Mouse (Mus musculus): ENCODE measurements around the gene Ppox. TPM values are rescaled to one million over a fixed set of nuclear protein-coding genes. Genes with fewer than 3 reads are reported as not detected.

Gene Ppox
- total RNA-seq (2023), result 43.1 TPM

DNA sequence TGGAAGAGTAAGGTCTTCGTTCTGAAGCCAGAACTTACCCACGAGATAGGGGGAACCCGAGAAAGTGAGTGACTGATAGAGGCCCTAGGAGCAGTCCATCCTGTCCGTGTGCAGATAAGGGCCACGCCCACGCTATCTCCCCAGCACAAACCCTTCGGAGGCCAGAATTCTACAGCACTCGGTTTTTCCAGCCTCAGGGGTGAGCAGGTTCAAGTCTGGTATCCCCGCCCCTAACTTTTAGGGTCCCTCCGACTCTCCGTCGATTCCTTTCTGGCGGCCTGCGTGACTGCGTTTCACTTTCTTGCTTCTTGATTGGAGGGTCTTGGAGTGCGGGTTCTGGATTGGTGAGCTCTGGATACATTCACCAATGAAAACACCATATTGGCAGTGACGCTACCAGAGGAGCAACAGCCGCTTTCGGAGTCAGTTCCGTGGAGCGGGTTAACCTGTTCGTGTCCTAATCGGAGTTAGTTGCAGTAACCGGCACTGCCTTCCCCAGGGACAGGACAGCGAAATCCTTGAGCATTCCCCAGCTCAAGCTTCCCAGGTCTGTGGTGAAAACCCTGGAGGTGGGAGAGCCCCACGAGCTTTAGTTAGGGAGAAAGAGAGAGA is at the start of gene Ppox:
Gene Ppox, minus strand, starts transcription at position 271 of the 612 bp plus-strand sequence.

DNA sequence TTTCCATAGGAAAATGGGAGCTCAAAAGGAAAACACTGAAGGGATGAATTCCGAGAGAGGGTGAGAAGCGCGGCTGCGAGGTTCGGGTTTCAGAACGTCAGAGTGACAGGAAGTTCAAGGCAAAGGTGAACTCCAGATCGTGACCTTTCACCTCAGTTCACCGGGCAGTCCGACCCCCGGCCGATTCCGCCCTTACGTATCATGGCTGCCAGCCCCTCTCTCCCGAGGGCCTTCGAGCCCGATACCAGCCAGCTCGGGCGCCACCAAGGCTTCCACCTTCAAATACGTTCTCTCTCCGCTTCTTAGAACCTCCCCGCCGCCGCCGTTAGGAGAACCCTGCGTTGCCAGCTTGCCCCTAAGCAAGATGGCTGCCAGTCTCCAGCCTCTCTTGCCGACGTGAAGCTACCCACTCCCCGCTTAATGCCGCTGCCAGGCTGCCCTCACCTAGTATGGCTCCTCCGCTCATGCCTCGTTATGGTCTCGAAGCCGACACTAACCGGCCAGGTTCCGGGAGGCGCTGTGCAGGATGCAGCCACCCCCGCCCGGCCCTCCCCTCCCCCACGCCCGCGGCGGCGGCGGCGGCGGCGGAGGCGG is 48.0 kb upstream of the Ppox start, which contains the start of gene Dedd:
Gene Dedd, plus strand, starts transcription at position 307 of the 594 bp plus-strand sequence.

DNA sequence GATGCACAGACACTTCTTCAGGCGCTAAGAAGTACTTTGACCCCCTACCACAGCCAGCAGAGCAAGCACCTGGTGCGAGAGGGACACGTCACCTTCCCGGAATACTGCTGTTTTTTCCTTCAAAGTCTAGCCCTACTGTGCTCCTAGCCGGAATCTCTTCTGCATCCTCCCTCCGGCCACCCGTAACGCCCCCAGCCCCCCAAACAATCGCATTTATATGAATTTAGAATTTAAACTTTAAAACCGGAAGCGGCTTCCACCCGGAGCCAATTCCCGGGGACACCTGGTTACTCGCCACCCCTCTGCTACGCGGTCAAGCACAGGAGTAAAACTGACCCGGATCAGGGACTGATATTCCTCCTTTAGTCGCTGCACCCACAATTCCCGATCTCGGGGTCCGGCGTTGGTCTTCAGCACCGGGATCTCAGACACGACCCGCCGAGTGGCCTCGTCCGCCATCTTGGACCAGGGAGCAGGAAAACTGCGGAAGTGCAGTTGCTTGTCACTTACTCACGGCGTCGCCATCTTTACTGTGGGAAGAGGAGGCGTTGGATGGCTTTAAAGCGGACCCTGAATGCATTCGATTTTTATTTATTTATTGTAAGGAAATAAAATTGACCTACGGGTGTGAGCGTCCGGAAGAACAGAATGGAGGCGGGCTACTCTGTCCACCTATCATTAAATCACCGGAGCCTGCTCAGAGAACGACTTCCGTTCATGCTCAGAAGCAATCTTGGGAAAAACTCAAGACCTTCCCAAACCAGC is 13.5 kb upstream of the Ppox start, which contains the start of gene Ufc1:
Gene Ufc1, minus strand, starts transcription at position 727 of the 765 bp plus-strand sequence.

DNA sequence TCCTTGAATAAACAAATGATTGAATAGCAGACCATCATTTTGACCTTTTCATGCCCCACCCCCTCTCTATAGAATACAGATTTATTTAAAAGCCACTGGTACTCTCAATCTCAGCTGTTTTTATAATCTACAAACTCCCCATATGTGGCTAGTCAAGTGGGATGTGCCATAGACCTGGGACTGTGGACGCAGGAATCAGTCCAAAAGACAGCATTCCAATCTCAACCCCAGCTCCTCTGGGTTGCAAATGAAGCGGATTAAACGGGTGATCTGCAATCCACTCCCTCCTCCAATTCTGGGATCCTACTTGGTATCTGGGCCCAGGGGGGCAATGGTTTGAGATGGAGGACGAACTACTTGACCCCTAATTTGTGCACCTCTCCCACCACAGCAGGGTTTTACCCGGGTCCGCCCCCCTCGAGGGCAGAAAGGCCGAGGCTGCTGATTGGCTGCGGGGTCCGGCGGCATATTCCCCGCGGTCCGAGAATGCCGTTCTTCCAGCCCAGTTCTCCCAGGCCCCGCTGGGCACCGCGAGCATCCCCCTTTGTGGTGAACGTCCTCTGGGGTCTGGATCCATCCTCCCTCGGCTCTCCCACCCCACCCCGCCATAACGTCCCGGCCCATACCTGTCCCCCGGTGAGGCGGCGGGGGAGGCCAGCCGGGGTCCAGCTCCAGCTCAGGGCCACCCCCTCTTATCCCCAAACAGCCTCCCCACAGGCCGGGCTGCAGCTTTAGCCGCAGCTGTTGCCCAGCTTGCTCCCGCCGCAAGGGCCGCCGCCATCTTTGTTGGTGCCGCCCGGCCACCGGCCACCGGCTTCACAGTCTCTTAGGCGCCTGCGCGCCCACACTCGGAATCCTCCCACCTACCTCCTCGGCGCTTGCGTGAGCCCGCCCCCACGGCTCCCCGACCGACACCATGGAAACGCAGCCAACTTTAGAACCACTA is 6.4 kb upstream of the Ppox start, which contains the start of gene Usp21:
Gene Usp21, minus strand, starts transcription at position 856 of the 946 bp plus-strand sequence.

DNA sequence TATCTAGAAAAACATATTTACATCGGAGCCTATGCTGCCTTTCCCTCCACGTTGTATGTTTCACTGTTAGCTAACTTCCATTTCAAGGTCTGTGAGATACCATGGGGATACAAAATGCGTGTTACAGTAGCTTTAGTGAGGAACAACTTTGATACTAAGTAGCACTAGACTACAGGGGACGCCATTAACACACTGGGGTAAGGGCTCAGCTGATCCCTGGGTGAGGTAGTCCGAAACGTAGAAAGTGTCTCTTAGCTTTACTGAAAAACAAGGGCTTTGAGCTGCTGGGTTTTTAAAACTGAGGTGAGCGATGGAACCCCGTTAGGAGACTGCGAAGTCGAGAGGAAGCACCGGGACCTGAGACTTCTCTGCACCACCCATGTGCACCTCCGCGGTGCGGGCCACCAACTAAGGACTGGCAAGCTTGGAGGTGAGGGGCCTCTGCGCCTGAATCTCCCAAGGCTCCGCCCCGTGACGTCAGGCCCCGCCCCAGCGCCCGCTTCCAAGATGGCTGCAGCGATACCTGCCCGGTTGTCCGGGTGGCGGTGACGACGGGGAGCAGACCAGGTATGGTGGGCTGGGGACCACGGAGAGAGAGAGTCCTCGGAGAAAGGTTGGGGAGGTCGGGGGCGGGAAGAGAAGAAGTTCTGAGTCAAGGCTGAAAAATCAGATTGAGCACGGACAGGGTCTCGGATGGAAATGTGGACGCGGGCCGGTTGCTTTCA is 11.0 kb downstream of the Ppox start, which contains the start of gene B4galt3:
Gene B4galt3, plus strand, starts transcription at position 481 of the 725 bp plus-strand sequence.

DNA sequence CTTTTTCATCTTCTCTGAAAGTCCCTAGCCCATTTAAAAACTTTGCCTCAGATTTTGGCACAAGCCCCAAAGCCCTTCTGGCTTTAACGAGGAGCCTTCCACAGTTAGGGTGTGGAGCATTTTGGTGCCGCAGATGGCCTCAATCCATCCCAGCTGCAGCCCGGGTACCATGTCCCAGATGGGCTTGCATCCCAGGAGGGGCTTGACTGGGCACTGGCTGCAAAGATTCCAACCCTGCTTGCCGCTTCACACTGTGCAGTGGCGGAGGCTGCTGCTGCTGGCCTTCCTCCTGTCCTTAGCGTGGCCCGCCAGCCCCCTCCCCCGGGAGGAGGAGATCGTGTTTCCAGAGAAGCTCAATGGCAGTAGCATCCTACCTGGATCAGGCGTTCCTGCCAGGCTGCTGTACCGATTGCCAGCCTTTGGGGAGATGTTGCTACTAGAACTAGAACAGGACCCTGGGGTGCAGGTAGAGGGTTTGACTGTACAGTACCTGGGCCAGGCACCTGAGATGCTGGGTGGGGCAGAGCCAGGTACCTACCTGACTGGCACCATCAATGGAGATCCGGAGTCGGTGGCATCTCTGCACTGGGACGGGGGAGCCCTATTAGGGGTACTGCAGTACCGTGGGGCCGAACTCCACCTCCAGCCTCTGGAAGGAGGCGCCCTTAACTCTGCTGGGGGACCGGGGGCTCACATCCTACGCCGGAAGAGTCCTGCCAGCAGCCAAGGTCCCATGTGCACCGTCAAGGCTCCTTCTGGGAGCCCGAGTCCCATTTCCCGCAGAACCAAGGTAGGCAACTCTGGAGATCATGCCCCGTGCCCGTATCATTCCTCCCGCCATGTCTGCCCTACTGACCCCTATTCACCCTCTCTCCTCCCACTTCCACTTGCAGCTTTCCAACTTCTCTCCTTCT is 30.0 kb downstream of the Ppox start, which contains the start of gene Ndufs2:
Gene Ndufs2, minus strand, starts transcription at position 709 of the 914 bp plus-strand sequence.

DNA sequence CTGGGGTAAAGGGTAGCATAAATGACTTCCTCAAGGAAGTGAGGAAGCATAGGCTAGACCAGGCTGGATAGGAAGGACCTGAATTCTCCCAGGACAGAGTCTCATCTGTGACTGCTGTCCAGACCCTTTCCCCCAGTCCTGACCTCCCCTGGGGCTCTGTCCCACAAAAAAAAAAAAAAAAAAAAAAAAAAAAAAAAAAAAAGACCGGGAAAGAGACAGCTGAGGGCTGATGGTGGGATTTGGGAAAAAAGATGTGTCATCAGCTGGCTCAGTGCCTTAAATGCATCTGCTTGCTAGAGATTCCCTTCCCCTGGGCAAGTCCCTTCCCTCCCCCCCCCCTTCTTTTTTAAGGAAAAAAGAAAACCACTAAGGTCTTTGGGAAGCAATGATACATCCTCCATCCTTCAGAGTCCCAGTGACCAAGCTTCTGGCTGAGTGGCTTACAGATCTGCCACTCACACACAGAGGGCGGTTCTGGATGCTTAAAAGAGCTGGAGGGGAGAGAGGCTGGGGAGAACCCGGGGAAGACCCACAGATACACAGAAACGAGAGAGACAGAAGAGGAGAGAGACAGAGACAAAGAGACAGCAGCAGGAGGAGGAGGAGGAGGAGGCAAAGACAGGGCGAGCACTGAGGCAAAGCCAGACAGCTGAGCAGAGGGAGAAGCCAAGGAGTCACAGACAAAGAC is 30.9 kb downstream of the Ppox start, which contains the start of gene Adamts4:
Gene Adamts4, plus strand, starts transcription at position 509 of the 688 bp plus-strand sequence.

DNA sequence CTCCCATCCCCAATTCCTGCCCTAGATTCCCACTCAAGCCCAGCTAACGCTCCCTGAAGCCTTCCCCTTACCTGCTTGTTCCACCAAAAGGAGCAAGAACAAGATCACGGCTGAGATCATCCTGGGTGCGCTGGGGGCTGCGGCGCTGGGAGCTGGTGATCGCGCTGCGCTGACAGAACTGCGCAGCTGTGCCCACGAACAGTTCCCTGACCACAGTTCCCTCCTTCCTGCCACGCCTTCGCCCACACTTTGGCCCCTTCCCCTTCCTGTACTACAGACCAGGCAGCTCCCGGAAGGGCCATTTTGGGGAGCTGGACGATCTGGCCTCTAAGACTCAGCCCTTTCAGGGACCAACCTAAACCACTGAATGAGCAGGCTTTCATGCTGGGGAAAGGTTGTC is 46.9 kb downstream of the Ppox start, which contains the start of gene Fcer1g:
Gene Fcer1g, minus strand, starts transcription at position 240 of the 400 bp plus-strand sequence.

Other genes starting within 250 kb of the Ppox start
- gene Fcgr3, start 216.3 kb downstream of the Ppox start, total RNA-seq (2023), result 2.7 TPM
- gene Cfap126, start 167.3 kb downstream of the Ppox start, total RNA-seq (2023), result not detected
- 101 TPM for gene Sdhc, start 130.6 kb downstream of the Ppox start, total RNA-seq (2023)
- not detected for gene Mpz, start 130.5 kb downstream of the Ppox start, total RNA-seq (2023)
- gene Pcp4l1, start 84.9 kb downstream of the Ppox start, total RNA-seq (2023), result not detected
- not detected for gene Nr1i3, start 67.2 kb downstream of the Ppox start, total RNA-seq (2023)
- 17.0 TPM for gene Tomm40l, start 58.7 kb downstream of the Ppox start, total RNA-seq (2023)
- not detected for gene Apoa2, start 56.1 kb downstream of the Ppox start, total RNA-seq (2023)
- 16.9 TPM for gene Fcer1g, start 46.8 kb downstream of the Ppox start, total RNA-seq (2023)
- gene Adamts4, start 30.8 kb downstream of the Ppox start, total RNA-seq (2023), result not detected
- gene Ndufs2, start 29.8 kb downstream of the Ppox start, total RNA-seq (2023), result 99.5 TPM
- 69.6 TPM for gene B4galt3, start 10.9 kb downstream of the Ppox start, total RNA-seq (2023)
- 42.5 TPM for gene Usp21, start 6.8 kb upstream of the Ppox start, total RNA-seq (2023)
- 53.9 TPM for gene Ufc1, start 13.8 kb upstream of the Ppox start, total RNA-seq (2023)
- gene Dedd, start 48.0 kb upstream of the Ppox start, total RNA-seq (2023), result 30.6 TPM
- 16.8 TPM for gene Nit1, start 64.5 kb upstream of the Ppox start, total RNA-seq (2023)
- 72.0 TPM for gene Pfdn2, start 64.5 kb upstream of the Ppox start, total RNA-seq (2023)
- gene Klhdc9, start 79.6 kb upstream of the Ppox start, total RNA-seq (2023), result 0.35 TPM
- 0.29 TPM for gene Nectin4, start 88.9 kb upstream of the Ppox start, total RNA-seq (2023)
- gene Arhgap30, start 107.8 kb upstream of the Ppox start, total RNA-seq (2023), result 171 TPM
- 80.1 TPM for gene Usf1, start 130.1 kb upstream of the Ppox start, total RNA-seq (2023)
- 5.9 TPM for gene Tstd1, start 137.7 kb upstream of the Ppox start, total RNA-seq (2023)
- gene F11r, start 156.3 kb upstream of the Ppox start, total RNA-seq (2023), result 3.1 TPM
- 5.9 TPM for gene Alyref2, start 222.3 kb upstream of the Ppox start, total RNA-seq (2023)

Data from CD4-positive naive resting alpha-beta T cell, adult 76 days (primary cell).